Mouse (Mus musculus): ENCODE data around the gene Gprasp1.

DNA sequence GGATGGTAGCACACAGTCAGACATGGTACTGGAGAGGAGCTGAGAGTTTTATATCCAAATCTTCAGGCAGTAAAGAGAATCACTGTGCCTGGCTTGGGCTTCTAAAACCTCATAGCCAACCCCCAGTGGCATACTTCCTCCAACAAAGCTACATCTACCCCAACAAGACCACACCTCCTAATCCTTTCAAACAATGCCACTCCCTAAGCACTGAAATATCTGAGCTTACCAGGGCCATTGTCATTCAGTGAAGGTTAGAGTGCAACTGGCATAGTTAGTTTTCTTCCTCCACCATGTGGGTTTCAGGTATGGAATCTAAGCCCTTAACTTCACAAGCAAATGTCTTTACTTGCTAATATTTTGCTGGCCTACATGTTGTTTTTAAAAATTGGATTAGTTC, 49.0 kb downstream of the Gprasp1 start:
- no peak for TF ChIP-seq CTCF (IDR thresholded peaks at IDR 0.05; ENCODE audit: insufficient read depth, low read depth, low read length)
- TF ChIP-seq POLR2A (IDR thresholded peaks at IDR 0.05; ENCODE audit: insufficient read depth, low read depth, low read length): no peak
